Mouse (Mus musculus) forebrain, embryonic 15.5 days (tissue): ENCODE results near the gene Llgl2. TPM values are rescaled to one million over a fixed set of nuclear protein-coding genes. Genes with fewer than 3 reads are reported as not detected.
A peak's percentile ranks its signal among the peaks of the same experiment; 100 is the strongest.

ENCODE experiments used
- ATAC-seq: fragments of 200-750 bp; cut with Nextera tagmentation; replicated peaks from 2 replicates; pipeline ENCODE4 v1.8.0; 2017; ENCODE audit warnings: mild to moderate bottlenecking, moderate TSS enrichment, moderate library complexity
- H3K27ac ChIP-seq: fragments of 300-500 bp; sonication (generic); replicated peaks from 2 replicates; pipeline ENCODE4 v1.5.1; 2015; ENCODE audit warnings: mild to moderate bottlenecking, inconsistent platforms
- H3K27me3 ChIP-seq: fragments of 300-500 bp; sonication (generic); 2 replicates; pipeline ENCODE4 v1.6.1; 2015; ENCODE audit warnings: inconsistent platforms
- H3K36me3 ChIP-seq: fragments of 300-500 bp; sonication (generic); 2 replicates; pipeline ENCODE4 v1.6.1; 2015; ENCODE audit warnings: mild to moderate bottlenecking, inconsistent platforms
- H3K4me1 ChIP-seq: fragments of 300-500 bp; sonication (generic); 2 replicates; pipeline ENCODE4 v1.6.1; 2015; ENCODE audit warnings: inconsistent platforms
- H3K4me2 ChIP-seq: fragments of 300-500 bp; sonication (generic); replicated peaks from 2 replicates; pipeline ENCODE4 v1.6.1; 2015; ENCODE audit warnings: mild to moderate bottlenecking, inconsistent platforms
- H3K4me3 ChIP-seq: fragments of 300-500 bp; sonication (generic); 2 replicates; pipeline ENCODE4 v1.5.1; 2015; ENCODE audit warnings: mild to moderate bottlenecking, inconsistent platforms
- H3K9ac ChIP-seq: fragments of 300-500 bp; sonication (generic); replicated peaks from 2 replicates; pipeline ENCODE4 v1.6.1; 2015; ENCODE audit warnings: mild to moderate bottlenecking, inconsistent platforms
- H3K9me3 ChIP-seq: fragments of 300-500 bp; sonication (generic); 2 replicates; pipeline ENCODE4 v1.6.1; 2016; ENCODE audit warnings: inconsistent platforms
- WGBS: fragments of 180-500 bp; shearing (Covaris S2); methylation state at CpG from one replicate; pipeline ENCODE4 v1.1.7; 2015; ENCODE audit warnings: mixed read lengths; 5-methylcytosine and 5-hydroxymethylcytosine counted together
- polyA plus RNA-seq: library from polyadenylated mRNA; unstranded; fragments of >200 nt; fragmentation: Nextera tagmentation; extraction: Ambion mirVana; gene quantifications from 2 replicates; pipeline ENCODE4 v1.2.1, GENCODE M21; 2015

Gene Llgl2
- polyA plus RNA-seq, 1 experiment from 2014 or later = 1.0 TPM

DNA sequence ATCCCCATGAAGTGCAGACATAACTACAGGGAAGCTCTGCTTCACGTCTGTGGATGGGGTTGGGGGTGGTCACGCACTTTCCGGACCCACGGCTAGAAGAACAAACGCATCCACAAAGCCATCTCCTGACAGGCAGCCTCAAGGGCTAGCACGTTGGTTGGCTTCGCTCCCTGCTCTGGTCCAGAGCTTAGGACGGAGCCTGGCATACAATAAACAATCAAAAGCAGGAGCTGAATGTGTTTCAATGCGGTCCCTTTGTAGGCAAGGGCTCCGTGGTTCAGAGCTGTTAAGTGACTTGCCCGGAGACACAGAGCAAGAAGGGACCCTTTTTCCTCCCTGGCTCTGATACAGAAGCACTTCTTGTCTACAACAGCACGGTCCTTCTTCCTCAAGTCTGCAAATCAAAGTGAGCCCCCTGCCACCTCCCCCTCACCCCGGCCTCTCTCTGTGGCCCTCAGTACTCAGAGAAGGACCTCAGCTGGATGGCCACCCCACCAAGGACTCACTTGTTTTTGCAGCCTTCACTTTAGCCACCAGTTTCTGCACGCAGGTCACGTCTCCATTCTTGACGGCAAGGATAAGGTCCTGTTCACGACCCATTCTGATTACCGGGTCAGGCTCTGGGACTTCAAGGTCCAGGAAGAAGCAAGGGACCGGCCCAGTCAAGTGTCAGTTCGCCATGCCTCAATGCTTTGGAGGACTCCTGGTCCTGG is 12.3 kb upstream of the Llgl2 start:
- no peak for ATAC-seq
- whole genome bisulfite sequencing = 77% methylated on average over 20 of the region's 20 CpGs
- H3K36me3 ChIP-seq = no peaks in the 10 kb centered on the region; the same call in 1 of the 2 replicates
- H3K9me3 ChIP-seq = no peaks in the 10 kb centered on the region
- H3K27me3 ChIP-seq = no peaks in the 10 kb centered on the region
- H3K4me3 ChIP-seq = peak overlapping the region; percentile 96
- H3K4me1 ChIP-seq = peaks cover 87% of the 10 kb centered on the region
- H3K9ac ChIP-seq = peak overlapping the region; percentile 94
- peak overlapping the region; percentile 90 for H3K4me2 ChIP-seq
- H3K27ac ChIP-seq = 0 out of 2 replicates have a peak overlapping the region, but pooled peaks have one; percentile 9

DNA sequence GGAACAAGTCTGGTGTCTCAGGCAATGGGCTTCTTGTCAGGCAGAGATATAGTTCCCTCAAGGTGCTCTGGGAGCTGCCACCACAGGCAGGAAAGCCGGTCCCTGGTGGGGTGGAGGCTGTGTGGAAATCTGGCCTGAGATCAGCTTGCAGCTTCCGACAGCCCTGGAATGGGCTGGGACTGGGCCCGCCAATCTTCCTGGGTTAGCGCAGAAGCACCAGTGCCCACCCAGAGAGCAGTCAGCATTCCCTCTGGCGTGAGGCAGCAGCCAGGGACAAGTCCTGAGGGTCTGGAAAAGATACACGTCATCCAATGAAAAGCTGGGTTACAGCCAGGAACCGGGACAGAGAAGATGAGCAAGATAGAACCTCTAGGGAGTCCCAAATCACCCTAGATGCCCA is 11.8 kb upstream of the Llgl2 start:
- H3K27ac ChIP-seq = 0 out of 2 replicates have a peak overlapping the region, but pooled peaks have one; percentile 9
- no peaks in the 10 kb centered on the region for H3K9me3 ChIP-seq
- H3K4me1 ChIP-seq = peaks cover 81% of the 10 kb centered on the region
- WGBS = 31% methylated on average over 7 of the region's 7 CpGs
- no peak for ATAC-seq
- H3K9ac ChIP-seq = peak overlapping the region; percentile 94
- H3K4me3 ChIP-seq = peak overlapping the region; percentile 96
- H3K4me2 ChIP-seq = peak overlapping the region; percentile 90
- no peaks in the 10 kb centered on the region; the same call in 1 of the 2 replicates for H3K36me3 ChIP-seq
- no peaks in the 10 kb centered on the region for H3K27me3 ChIP-seq

DNA sequence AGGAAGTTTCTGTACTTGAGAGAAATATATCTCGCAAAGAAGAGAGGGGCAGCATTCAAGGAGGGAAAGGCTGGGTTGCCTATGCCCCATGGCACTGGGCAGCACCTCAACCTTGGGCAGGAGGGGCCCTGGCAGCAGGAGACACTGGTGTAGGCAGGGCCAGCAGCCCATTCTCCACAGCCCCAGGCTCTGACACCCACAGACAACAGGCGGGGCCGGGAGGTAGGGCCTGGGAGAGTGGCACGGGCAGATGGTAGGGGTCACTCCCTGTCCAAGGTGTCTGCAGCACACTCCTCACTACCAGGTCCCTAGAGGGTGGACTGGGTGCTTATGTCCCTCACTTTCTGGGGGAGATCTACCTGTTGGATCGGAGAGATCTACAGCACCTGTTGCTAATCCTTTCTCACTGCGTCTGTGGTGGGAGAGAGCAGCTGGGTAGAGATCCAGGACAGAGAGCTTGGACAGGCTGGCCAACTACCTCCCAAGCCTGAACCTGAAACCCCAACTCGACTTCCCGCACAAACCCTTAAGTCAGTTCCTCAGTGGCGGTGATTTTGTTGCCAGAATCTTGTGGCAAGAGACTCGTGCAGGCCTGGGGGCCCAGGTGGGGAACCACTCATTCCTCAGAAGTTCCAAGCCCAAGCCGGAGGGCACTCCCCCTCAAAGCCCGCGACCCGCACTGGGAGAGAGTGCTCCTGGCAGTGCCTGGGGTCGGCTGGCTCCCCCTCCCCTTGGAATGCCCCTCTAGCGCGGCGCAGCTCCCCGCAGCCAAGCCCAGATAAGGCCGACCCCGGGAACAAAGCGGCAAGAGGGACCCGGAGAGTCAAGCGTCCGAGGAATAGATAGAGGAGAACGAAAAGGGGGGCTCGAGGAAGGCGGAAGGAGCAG is 11.1 kb upstream of the Llgl2 start:
- Histone ChIP-seq H3K27me3 (no peaks in the 10 kb centered on the region), H3K4me1 (peaks cover 74% of the 10 kb centered on the region), H3K27ac (peak overlapping the region; percentile 74), H3K9ac (peak overlapping the region; percentile 94), H3K4me2 (peak overlapping the region; percentile 90), H3K36me3 (no peaks in the 10 kb centered on the region; the same call in 1 of the 2 replicates), H3K4me3 (peak overlapping the region; percentile 96), H3K9me3 (no peaks in the 10 kb centered on the region)
- WGBS = 2% methylated on average over 28 of the region's 28 CpGs
- peak; percentile 9; the same call in 1 of the 2 replicates for ATAC-seq

DNA sequence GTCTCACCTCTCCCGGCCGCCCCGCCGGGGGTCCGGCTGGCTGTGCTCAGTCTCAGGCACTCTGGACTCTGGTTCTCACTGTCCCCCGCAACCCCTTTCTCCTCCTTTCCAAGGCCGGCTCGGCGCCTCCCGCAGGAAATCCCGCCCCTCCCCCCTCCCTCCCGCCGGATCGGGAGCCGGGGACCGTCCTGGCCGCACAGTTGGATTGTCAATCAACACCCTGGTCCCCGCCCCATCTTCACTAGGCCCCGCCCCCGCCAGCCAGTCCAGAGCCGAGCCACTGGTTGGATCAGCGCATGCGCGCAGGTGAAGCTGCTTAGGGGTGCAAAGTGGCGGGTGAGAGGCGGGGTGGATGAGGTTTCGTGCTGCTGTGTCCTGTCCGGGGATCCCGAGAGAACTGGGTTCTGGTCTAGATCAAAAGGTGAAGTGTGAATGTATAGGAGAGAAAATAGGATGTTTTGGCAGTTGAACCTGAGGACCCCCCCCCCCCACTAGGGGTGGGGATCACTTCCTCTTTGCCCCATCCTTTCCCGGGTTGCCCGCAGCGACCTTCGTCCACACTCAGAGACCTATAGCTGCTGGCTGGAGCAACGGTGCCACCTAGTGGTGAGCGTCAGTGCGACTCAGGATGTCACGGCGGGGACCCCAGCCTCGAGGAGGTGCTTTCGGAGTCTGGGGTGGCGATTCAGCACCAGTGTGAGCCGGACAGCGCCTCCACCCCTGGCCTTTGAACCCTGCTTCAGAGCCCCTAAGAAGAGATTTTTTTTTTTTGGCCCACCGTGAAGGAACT is 10.1 kb upstream of the Llgl2 start, which contains the start of gene Caskin2:
Gene Caskin2, minus strand, starts transcription at position 133 of the 790 bp plus-strand sequence.
- Histone ChIP-seq H3K9ac (peak within 1 kb of the TSS; percentile 94), H3K4me2 (peak within 1 kb of the TSS; percentile 90), H3K4me3 (peak within 1 kb of the TSS; percentile 96), H3K9me3 (no peaks in the 10 kb centered on the region), H3K27ac (peak within 1 kb of the TSS; percentile 74), H3K36me3 (peaks cover 3% of the 10 kb centered on the region; the same call in 1 of the 2 replicates), H3K27me3 (no peaks in the 10 kb centered on the region), H3K4me1 (peaks cover 65% of the 10 kb centered on the region)
- WGBS = under 1% methylated on average over 42 of the region's 44 CpGs
- peak; percentile 86 for ATAC-seq

DNA sequence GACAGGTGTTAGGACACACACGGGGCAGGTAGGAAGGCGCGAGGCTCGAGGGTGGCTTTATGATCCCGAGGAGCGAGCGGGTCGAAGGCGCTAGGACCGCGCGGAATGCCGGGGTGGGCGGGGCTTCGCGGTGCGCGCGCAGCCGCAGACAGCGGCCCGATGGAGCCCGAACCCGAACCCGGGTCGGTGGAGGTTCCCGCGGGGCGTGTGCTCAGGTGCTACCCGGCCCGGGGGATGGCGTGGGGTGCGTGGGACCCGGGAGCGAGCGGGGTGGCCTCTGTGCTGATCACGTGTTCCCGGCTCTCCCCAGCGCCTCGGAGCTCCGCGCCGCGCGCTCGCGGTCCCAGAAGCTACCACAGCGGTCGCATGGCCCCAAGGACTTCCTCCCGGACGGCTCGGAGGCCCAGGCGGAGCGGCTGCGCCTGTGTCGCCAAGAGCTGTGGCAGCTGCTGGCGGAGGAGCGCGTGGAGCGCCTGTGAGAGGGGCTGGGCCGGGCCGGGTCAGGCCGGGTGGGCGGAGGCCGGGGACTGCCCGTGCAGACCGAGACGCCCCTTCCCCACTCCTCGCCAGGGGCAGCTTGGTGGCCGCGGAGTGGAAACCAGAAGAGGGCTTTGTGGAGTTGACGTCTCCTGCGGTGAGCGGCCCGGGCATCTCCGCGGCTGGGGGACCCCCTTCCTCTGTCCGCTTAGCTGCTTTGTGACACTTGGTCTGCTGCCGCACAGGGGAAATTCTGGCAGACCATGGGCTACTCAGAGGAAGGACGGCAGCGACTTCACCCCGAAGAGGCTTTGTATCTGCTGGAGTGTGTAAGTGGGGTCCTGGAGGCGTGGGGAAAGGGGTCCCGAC is 9.0 kb upstream of the Llgl2 start, which contains the start of gene Tsen54:
Gene Tsen54, plus strand, starts transcription at position 120 of the 846 bp plus-strand sequence.
- peak within 1 kb of the TSS; percentile 96 for H3K4me3 ChIP-seq
- H3K27me3 ChIP-seq = no peaks in the 10 kb centered on the region
- peak within 1 kb of the TSS; percentile 94 for H3K9ac ChIP-seq
- WGBS = under 1% methylated on average over 82 of the region's 84 CpGs
- peak within 1 kb of the TSS; percentile 90 for H3K4me2 ChIP-seq
- H3K27ac ChIP-seq = peak within 1 kb of the TSS; percentile 74
- H3K4me1 ChIP-seq = peaks cover 54% of the 10 kb centered on the region
- H3K36me3 ChIP-seq = peaks cover 8% of the 10 kb centered on the region; the same call in 1 of the 2 replicates
- no peaks in the 10 kb centered on the region for H3K9me3 ChIP-seq
- ATAC-seq = peak; percentile 68

DNA sequence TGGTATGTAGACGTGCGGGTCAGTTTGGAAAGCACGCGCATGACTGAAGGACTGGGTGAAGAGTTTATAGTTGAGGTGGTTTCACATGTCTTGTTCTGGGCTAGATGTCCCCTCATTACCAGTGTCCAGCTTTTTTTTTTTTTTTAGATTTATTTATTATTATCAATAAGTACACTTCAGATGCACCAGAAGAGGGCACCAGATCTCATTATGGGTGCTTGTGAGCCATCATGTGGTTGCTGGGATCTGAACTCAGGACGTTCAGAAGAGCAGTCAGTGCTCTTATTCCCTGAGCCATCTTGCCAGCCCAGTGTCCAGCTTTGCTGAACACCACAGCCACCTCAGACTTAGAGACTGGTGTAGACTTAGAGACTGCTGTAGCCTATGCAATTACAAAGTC is 6.5 kb upstream of the Llgl2 start:
- no peak overlapping the region for H3K4me3 ChIP-seq
- no peaks in the 10 kb centered on the region for H3K27me3 ChIP-seq
- WGBS = 90% methylated on average over 5 of the region's 5 CpGs
- no peak overlapping the region for H3K9ac ChIP-seq
- H3K27ac ChIP-seq = no peak overlapping the region
- H3K9me3 ChIP-seq = no peaks in the 10 kb centered on the region
- peaks cover 29% of the 10 kb centered on the region for H3K4me1 ChIP-seq
- H3K36me3 ChIP-seq = peaks cover 31% of the 10 kb centered on the region
- ATAC-seq = no peak
- no peak overlapping the region for H3K4me2 ChIP-seq

DNA sequence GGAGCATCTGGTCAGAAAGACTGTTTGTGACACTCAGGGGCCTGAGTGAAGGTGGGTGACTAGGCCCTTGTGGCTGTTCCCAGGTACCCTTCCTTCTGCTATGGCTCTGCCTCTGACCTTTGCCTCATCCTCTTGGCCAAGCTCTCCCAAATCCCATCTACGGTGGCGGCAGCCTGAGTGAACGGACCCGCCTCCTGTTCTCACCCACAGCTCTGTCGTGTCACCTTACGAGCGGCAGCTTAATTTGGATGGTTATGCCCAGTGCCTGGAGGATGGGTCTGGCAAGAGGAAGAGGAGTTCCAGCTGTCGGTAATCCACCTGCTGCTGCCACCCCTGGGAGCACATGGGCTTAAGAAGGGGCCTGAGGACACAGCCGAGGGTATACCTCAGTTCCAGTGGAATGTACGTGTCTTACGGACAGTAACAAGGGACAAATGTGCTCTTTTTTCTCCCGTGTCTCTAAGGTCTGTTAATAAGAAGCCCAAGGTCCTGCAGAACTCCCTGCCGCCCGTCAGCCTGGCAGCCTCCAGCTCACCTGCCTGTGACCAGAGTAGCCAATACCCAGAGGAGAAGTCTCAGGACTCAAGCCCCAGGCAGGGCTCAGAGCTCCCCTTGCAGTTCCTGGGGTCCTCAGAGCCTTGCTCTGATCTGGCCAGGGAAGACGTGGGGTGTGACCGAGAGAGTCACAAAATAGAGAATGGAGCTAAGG is 3.8 kb upstream of the Llgl2 start:
- H3K36me3 ChIP-seq = peaks cover 33% of the 10 kb centered on the region
- WGBS = 90% methylated on average over 16 of the region's 16 CpGs

DNA sequence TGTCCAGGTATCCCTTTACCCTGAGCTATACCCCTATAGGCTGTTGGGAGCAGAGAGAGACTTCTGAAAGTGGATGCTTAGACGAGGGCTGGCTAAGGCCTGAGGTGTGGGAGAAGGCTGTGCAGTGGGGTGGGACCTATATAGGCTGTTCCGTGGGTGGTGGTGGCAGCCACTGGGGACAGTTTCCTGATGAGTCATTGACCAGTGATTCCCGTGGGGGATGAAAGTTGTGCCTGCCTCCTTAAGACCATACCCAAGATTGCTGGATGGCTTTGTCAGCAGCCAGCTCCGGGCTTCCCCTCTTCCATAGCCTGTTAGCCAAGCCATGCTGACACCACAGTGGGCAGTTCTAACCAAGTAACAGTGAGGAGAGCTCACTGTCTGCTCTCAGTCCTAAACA is 2.8 kb upstream of the Llgl2 start:
- Histone ChIP-seq H3K4me3 (no peak overlapping the region), H3K9me3 (no peaks in the 10 kb centered on the region), H3K27me3 (peaks cover 21% of the 10 kb centered on the region), H3K4me2 (no peak overlapping the region), H3K9ac (no peak overlapping the region), H3K4me1 (peaks cover 15% of the 10 kb centered on the region), H3K27ac (no peak overlapping the region), H3K36me3 (peaks cover 33% of the 10 kb centered on the region)
- no peak for ATAC-seq
- 83% methylated on average over 4 of the region's 4 CpGs for WGBS

More for the DNA sequence above, 3.8 kb upstream of the Llgl2 start:
- Histone ChIP-seq H3K4me3 (no peak overlapping the region), H3K9me3 (no peaks in the 10 kb centered on the region), H3K9ac (no peak overlapping the region), H3K27ac (no peak overlapping the region), H3K4me2 (no peak overlapping the region), H3K4me1 (peaks cover 24% of the 10 kb centered on the region), H3K27me3 (peaks cover 12% of the 10 kb centered on the region)
- ATAC-seq = no peak

DNA sequence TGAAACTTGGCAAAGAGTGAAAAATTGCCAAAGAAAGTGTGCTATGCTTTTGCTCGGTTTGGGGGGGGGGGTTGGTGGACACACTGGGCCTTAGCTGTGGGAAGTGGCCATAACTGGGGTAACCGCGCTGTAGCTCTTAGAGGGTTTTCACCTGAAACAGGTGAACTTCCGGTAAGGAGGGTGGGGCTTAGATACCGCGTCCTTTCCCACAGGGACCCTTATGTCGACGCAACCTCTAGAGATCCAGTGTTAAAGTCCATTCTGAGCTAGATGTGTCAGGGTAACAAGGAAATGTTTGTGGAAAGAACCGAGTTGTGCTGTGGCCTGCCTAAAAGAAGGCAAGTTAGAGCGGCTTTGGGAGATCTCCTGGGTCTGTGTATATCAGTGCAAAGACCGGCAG is 964 bp downstream of the Llgl2 start:
- ATAC-seq = no peak
- H3K4me2 ChIP-seq = peak overlapping the region; percentile 95; the same call in 1 of the 2 replicates
- H3K36me3 ChIP-seq = peaks cover 26% of the 10 kb centered on the region
- 0 out of 2 replicates have a peak overlapping the region, but pooled peaks have one; percentile 60 for H3K4me3 ChIP-seq
- H3K4me1 ChIP-seq = peaks cover 13% of the 10 kb centered on the region
- WGBS = 18% methylated on average over 11 of the region's 11 CpGs
- no peaks in the 10 kb centered on the region for H3K9me3 ChIP-seq
- no peak overlapping the region for H3K9ac ChIP-seq
- H3K27me3 ChIP-seq = peaks cover 31% of the 10 kb centered on the region
- no peak overlapping the region for H3K27ac ChIP-seq

DNA sequence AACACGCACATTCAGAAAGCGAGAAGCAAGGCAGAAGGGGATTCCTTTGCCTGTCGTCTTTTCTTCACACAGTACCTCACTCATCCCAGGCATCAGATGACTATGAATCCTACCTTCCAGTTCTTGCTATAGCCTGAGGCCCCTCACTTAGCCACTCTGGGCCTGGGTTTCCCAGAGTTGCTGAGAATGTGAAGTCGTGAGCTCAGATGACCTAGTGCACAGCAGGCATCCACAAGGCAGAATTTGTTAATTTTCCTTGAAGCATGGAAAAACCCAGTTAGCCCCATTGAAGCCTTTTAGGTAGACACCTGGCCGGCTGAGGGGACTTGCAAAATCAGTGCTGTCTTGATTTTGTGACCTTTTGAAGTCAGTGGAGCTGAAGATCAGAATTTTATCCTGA is 2.6 kb downstream of the Llgl2 start:
- no peak overlapping the region for H3K4me2 ChIP-seq
- no peak for ATAC-seq
- peaks cover 13% of the 10 kb centered on the region for H3K4me1 ChIP-seq
- H3K27ac ChIP-seq = no peak overlapping the region
- peaks cover 9% of the 10 kb centered on the region for H3K36me3 ChIP-seq
- no peak overlapping the region for H3K4me3 ChIP-seq
- 43% methylated on average over 5 of the region's 5 CpGs for WGBS
- no peak overlapping the region for H3K9ac ChIP-seq
- H3K9me3 ChIP-seq = no peaks in the 10 kb centered on the region
- peaks cover 40% of the 10 kb centered on the region for H3K27me3 ChIP-seq
